Mouse (Mus musculus) heart, adult 2 months (tissue): ENCODE data around the gene Morf4l1. TPM values are rescaled to one million over a fixed set of nuclear protein-coding genes. Genes with fewer than 3 reads are reported as not detected.
A peak's percentile ranks its signal among the peaks of the same experiment; 100 is the strongest.
"Not testable (repeated sequence)": the region's sequence is repeated elsewhere in the genome, so short reads cannot be mapped to it uniquely, and the experiment has no call there.

Experiments used
- DNase-seq, 2 experiments: peaks; one replicate each; pipeline ENCODE4 v3.0.0; 2021
- H3K27ac ChIP-seq: fragments of 200-600 bp; 2 replicates; pipeline ENCODE4 v1.8.1; 2022
- H3K27me3 ChIP-seq: fragments of 200-500 bp; 2 replicates; pipeline ENCODE4 v1.6.1; 2012; ENCODE audit warnings: mild to moderate bottlenecking, low read length, inconsistent platforms, mixed read lengths; ENCODE audit not compliant: control insufficient read depth, insufficient read depth
- H3K36me3 ChIP-seq: fragments of 200-500 bp; 2 replicates; pipeline ENCODE4 v1.6.1; 2012; ENCODE audit warnings: low read length, inconsistent platforms; ENCODE audit not compliant: control insufficient read depth, insufficient read depth
- H3K4me1 ChIP-seq: fragments of 200-500 bp; 2 replicates; pipeline ENCODE4 v1.6.1; 2011; ENCODE audit warnings: low read length; ENCODE audit not compliant: control insufficient read depth, insufficient read depth
- H3K4me3 ChIP-seq: fragments of 200-600 bp; 2 replicates; pipeline ENCODE4 v1.8.1; 2022
- H3K79me2 ChIP-seq: fragments of 200-500 bp; replicated peaks from 2 replicates; pipeline ENCODE4 v1.6.1; 2012; ENCODE audit warnings: mild to moderate bottlenecking, inconsistent platforms, low read length, moderate library complexity, mixed read lengths; ENCODE audit not compliant: control insufficient read depth, insufficient read depth
- H3K9ac ChIP-seq: fragments of 200-500 bp; 2 replicates; pipeline ENCODE4 v1.6.1; 2012; ENCODE audit warnings: low read depth, mild to moderate bottlenecking, control low read depth, inconsistent platforms, low read length, mixed read lengths
- CTCF ChIP-seq: fragments of 200-600 bp; IDR thresholded peaks from 2 replicates; pipeline ENCODE4 v1.8.1; 2022; ENCODE audit warnings: antibody characterized with exemption, mild to moderate bottlenecking, moderate library complexity
- EP300 ChIP-seq: fragments of 200-500 bp; IDR thresholded peaks from 2 replicates; pipeline ENCODE4 v1.6.1; 2011; ENCODE audit warnings: low read depth, low read length, control low read depth; ENCODE audit not compliant: insufficient read depth
- POLR2A ChIP-seq: fragments of 200-500 bp; IDR thresholded peaks from 2 replicates; pipeline ENCODE4 v1.6.1; 2011; ENCODE audit warnings: mild to moderate bottlenecking, low read depth, low read length, control low read depth; ENCODE audit not compliant: insufficient read depth
- WGBS: fragments of 180-500 bp; shearing (Covaris S2); methylation state at CpG from one replicate; pipeline ENCODE4 v1.1.7; 2018; 5-methylcytosine and 5-hydroxymethylcytosine counted together
- intact Hi-C: fragments of 180-260 bp; cut with DNase I; formaldehyde crosslinking; loops from one replicate; pipeline ENCODE4 v1.15.1; 2025
- polyA plus RNA-seq: library from polyadenylated mRNA; depleted of rRNA; stranded (reverse); fragments of >200 nt; gene quantifications from 2 replicates; pipeline ENCODE4 v1.2.3, GENCODE M21; 2012; rRNA removed
- total RNA-seq, 2 experiments: library from RNA; stranded (reverse); gene quantifications; 2 replicates each; pipeline ENCODE4 v1.2.3; 2021

Morf4l1 gene
- total and polyA plus RNA-seq, 3 experiments, result 119 to 276 (median 213) TPM

GRCm38 (mm10) chr9:90055409-90055808 lies 59.2 kb downstream of the Morf4l1 start:
- 28% methylated on average over 5 of the region's 5 CpGs for WGBS
- Histone ChIP-seq H3K9ac (0 out of 2 replicates have a peak overlapping the region, but pooled peaks have one; percentile 38), H3K4me3 (peak overlapping the region; percentile 66), H3K27me3 (no peaks in the 10 kb centered on the region), H3K27ac (no peak overlapping the region), H3K79me2 (no peaks in the 10 kb centered on the region), H3K36me3 (no peaks in the 10 kb centered on the region), H3K4me1 (no peaks in the 10 kb centered on the region)
- intact Hi-C loops, result no loop called here
- TF ChIP-seq CTCF, result no peak
- TF ChIP-seq EP300, result no peak
- TF ChIP-seq POLR2A, result no peak
- no peak for DNase-seq

GRCm38 (mm10) chr9:90054371-90055145 lies 60.0 kb downstream of the Morf4l1 start:
- H3K27ac ChIP-seq, result peak overlapping the region; percentile 78
- peak; percentile 73 to 84 for DNase-seq
- peak overlapping the region; percentile 66 for H3K4me3 ChIP-seq
- H3K9ac ChIP-seq, result peak overlapping the region; percentile 72
- H3K36me3 ChIP-seq, result no peaks in the 10 kb centered on the region
- under 1% methylated on average over 36 of the region's 37 CpGs for WGBS
- peak; percentile 67 for TF ChIP-seq CTCF
- TF ChIP-seq POLR2A, result peak; percentile 71
- TF ChIP-seq EP300, result no peak
- no peaks in the 10 kb centered on the region for H3K4me1 ChIP-seq
- intact Hi-C loops, result no loop called here
- H3K79me2 ChIP-seq, result no peaks in the 10 kb centered on the region
- H3K27me3 ChIP-seq, result no peaks in the 10 kb centered on the region

DNA sequence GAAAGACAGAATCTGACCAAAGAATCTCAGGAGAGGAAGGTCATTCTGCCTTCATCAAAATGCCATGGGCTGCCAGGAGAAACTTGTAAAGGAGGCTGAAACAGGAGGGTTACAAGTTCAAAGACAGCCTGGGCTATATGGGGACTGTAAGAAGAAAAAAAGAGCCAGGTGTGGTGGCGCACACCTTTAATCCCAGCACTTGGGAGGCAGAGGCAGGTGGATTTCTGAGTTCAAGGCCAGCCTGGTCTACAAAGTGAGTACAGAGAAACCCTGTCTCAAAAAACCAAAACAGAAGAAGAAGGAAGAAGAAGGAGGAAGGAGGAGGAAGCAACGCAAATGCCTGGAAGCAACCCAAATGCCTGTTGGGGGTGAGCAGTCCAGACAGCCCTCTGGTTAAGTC lies 60.7 kb downstream of the Morf4l1 start, which contains the start of gene Ctsh:
TSS of gene Ctsh (plus strand) at position 301 of the 400 bp plus-strand sequence.
- 62% methylated on average over 2 of the region's 2 CpGs for WGBS
- DNase-seq, result no peak
- no peak for TF ChIP-seq EP300
- Histone ChIP-seq H3K4me1 (no peaks in the 10 kb centered on the region), H3K27ac (peak within 1 kb of the TSS; percentile 78), H3K9ac (peak within 1 kb of the TSS; percentile 72), H3K79me2 (no peaks in the 10 kb centered on the region), H3K4me3 (peak within 1 kb of the TSS; percentile 66), H3K36me3 (no peaks in the 10 kb centered on the region), H3K27me3 (no peaks in the 10 kb centered on the region)
- intact Hi-C loops, result no loop called here

DNA sequence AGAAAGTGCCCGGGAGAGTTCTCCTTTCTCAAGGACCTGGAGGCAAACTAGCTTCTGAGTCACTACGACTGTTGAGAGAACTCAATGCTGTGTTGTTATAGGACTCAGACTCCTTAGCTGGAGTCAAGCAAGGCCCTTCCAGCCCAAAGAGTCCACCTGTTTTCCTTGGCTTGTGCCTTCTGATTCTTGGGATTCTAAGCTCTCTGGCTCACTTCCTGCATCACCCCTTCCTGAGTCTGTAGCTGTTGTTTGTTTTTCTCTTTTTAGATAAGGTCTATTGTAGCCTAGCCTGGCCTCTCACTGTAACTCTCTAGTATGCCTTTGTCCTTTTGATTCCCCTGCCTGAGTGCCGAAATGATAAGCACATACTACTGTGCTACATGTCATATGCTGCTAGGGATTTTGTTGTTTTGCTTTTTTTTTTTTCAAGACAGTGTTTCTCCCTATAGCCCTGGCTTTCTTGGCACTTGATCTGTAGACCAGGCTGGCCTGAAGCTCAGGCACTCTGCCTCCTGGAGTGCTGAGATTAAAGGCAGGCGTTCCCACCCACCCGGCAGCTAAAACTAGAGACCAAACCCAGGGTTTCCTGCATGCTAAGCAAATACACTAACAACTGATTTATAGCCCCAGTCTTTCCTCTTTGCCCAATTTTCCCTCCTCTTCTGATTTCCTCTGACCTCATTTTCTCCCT lies 66.5 kb downstream of the Morf4l1 start:
- peak in 1 of 2 experiments; percentile 29 for DNase-seq
- Histone ChIP-seq H3K27me3 (no peaks in the 10 kb centered on the region), H3K27ac (no peak overlapping the region), H3K9ac (no peak overlapping the region), H3K79me2 (no peaks in the 10 kb centered on the region), H3K4me1 (no peaks in the 10 kb centered on the region), H3K4me3 (no peak overlapping the region), H3K36me3 (no peaks in the 10 kb centered on the region)
- TF ChIP-seq POLR2A, result no peak
- TF ChIP-seq CTCF, result no peak
- no peak for TF ChIP-seq EP300
- WGBS, result 31% methylated on average over 5 of the region's 5 CpGs
- intact Hi-C loops, result no loop called here

DNA sequence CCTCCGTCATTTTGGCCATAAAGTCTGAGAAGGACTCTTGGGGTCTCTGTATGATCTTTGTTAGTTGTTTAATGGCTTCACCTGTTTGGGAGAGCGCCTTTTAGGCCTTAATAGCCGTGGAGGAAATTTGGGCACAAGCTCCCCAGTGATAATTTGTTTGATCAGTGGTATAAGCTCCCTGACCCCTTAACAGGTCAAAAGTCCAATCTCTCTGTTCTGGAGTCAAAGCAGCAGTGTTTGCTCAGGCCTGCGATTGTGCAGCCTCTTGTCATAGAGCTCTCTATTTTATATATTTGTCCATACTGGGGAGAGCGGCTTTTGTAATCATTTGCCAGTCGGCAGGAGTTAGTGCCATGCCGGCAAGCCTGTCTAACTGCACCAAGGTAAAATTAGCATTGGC lies 69.4 kb downstream of the Morf4l1 start:
- intact Hi-C loops, result no loop called here
- H3K9ac ChIP-seq, result no peak overlapping the region
- H3K79me2 ChIP-seq, result no peaks in the 10 kb centered on the region
- no peaks in the 10 kb centered on the region for H3K4me1 ChIP-seq
- 94% methylated on average over 7 of the region's 7 CpGs for WGBS
- H3K4me3 ChIP-seq, result no peak overlapping the region
- no peaks in the 10 kb centered on the region for H3K27me3 ChIP-seq
- no peak for DNase-seq
- no peak for TF ChIP-seq POLR2A
- no peak for TF ChIP-seq EP300
- TF ChIP-seq CTCF, result no peak
- H3K27ac ChIP-seq, result no peak overlapping the region
- no peaks in the 10 kb centered on the region for H3K36me3 ChIP-seq

DNA sequence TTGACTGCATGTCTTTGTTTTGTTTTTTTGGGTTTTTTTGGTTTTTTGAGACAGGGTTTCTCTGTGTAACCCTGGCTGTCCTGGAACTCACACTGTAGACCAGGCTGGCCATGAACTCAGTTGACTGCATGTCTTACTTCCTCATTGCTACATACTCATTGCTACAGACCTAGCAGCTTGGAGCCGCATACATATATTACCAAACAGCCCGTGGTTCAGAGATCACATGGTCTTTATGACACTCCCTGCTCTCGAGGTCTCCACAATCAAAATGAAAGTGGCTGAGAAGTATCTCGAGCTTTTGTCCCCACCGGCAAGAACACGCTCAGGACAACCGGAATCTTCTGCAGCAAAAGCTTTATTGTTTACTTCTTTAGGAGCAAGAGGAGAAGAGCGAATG lies 71.7 kb downstream of the Morf4l1 start:
- H3K4me3 ChIP-seq, H3K36me3 ChIP-seq, intact Hi-C loops, H3K9ac ChIP-seq, H3K79me2 ChIP-seq, H3K4me1 ChIP-seq, DNase-seq, H3K27me3 ChIP-seq, H3K27ac ChIP-seq: not testable (repeated sequence)
- 87% methylated on average over 8 of the region's 8 CpGs for WGBS

Other genes starting within 250 kb of the Morf4l1 start
- gene Rasgrf1, start 204.9 kb downstream of the Morf4l1 start, total RNA-seq, result not detected
- not detected in 2 replicates for gene Rasgrf1, start 204.9 kb downstream of the Morf4l1 start, polyA plus RNA-seq
- 10 to 100 TPM; 47.9 to 51.4 TPM for gene Ctsh, start 60.6 kb downstream of the Morf4l1 start, total RNA-seq
- 30.7 and 50.6 TPM in 2 replicates for gene Ctsh, start 60.6 kb downstream of the Morf4l1 start, polyA plus RNA-seq
- gene Adamts7, start 48.3 kb upstream of the Morf4l1 start, total RNA-seq, result 10 to 100 TPM; 11.8 to 14.5 TPM
- gene Adamts7, start 48.3 kb upstream of the Morf4l1 start, polyA plus RNA-seq, result 36.3 and 56.3 TPM in 2 replicates
- gene Tbc1d2b, start 156.0 kb upstream of the Morf4l1 start, total RNA-seq, result 10 to 100 TPM in 1 of 2 experiments, 1 to 10 TPM in 1; 9.6 to 10.1 TPM
- gene Tbc1d2b, start 156.0 kb upstream of the Morf4l1 start, polyA plus RNA-seq, result 10.3 and 14.6 TPM in 2 replicates